Comparison of ENCODE assay signal across 8 mouse cellular contexts in genomic region chr2:167689501-167690218, GRCm38 (mm10). TPM values are rescaled to one million over a fixed set of nuclear protein-coding genes. Genes with fewer than 3 reads are reported as not detected.
A peak's percentile ranks its signal among the peaks of the same experiment; 100 is the strongest.
DNase-seq lines count a peak whose midpoint lies in the region; ATAC-seq and TF ChIP-seq lines count a peak whose summit lies in the region.

Gene Tmem189, minus strand, starts transcription at chr2:167689822.

- TF ChIP-seq CTCF in E14TG2a.4 (conservative IDR thresholded peaks at IDR 0.05; ENCODE audit: low read length), result no peak
- no peak for TF ChIP-seq CTCF in bone marrow macrophage, adult 2 months (IDR thresholded peaks at IDR 0.05; ENCODE audit: low read depth, low read length)
- no peak for TF ChIP-seq CTCF in liver, postnatal 0 days (IDR thresholded peaks at IDR 0.05; ENCODE audit: low read depth)

- H3K4me3 ChIP-seq in E14TG2a.4 (replicated peaks; ENCODE audit: low read length), result peak within 1 kb of the TSS; percentile 82
- H3K4me3 ChIP-seq in bone marrow macrophage, adult 2 months (ENCODE audit: insufficient read depth, low read length), result peak within 1 kb of the TSS; percentile 96
- H3K4me3 ChIP-seq in forebrain, embryonic 12.5 days (replicated peaks), result peak within 1 kb of the TSS; percentile 67
- peak within 1 kb of the TSS; percentile 69 for H3K4me3 ChIP-seq in heart, embryonic 16.5 days (ENCODE audit: low read length)
- H3K4me3 ChIP-seq in liver, postnatal 0 days (ENCODE audit: low read depth, low read length), result peak within 1 kb of the TSS; percentile 78
- peak within 1 kb of the TSS; percentile 58 for H3K4me3 ChIP-seq in neural tube, embryonic 12.5 days

- no peaks in the 10 kb centered on the region for H3K9me3 ChIP-seq in E14TG2a.4 (ENCODE audit: low read length)
- no peaks in the 10 kb centered on the region for H3K9me3 ChIP-seq in forebrain, embryonic 12.5 days
- H3K9me3 ChIP-seq in heart, embryonic 16.5 days (replicated peaks; ENCODE audit: control insufficient read depth, low read length), result no peaks in the 10 kb centered on the region
- no peaks in the 10 kb centered on the region for H3K9me3 ChIP-seq in liver, postnatal 0 days (ENCODE audit: low read length)
- no peaks in the 10 kb centered on the region for H3K9me3 ChIP-seq in neural tube, embryonic 12.5 days

- peaks cover 30% of the 10 kb centered on the region for H3K4me1 ChIP-seq in E14TG2a.4 (replicated peaks; ENCODE audit: low read depth, low read length)
- peaks cover 23% of the 10 kb centered on the region for H3K4me1 ChIP-seq in bone marrow macrophage, adult 2 months (ENCODE audit: control insufficient read depth, insufficient read depth, low read length)
- H3K4me1 ChIP-seq in forebrain, embryonic 12.5 days, result peaks cover 16% of the 10 kb centered on the region
- peaks cover 7% of the 10 kb centered on the region for H3K4me1 ChIP-seq in heart, embryonic 16.5 days (ENCODE audit: control insufficient read depth, insufficient read depth, low read length)
- H3K4me1 ChIP-seq in liver, postnatal 0 days (ENCODE audit: insufficient read depth), result peaks cover 22% of the 10 kb centered on the region
- peaks cover 11% of the 10 kb centered on the region; the same call in 1 of the 2 replicates for H3K4me1 ChIP-seq in neural tube, embryonic 12.5 days

- H3K4me2 ChIP-seq in forebrain, embryonic 12.5 days, result peak within 1 kb of the TSS; percentile 94
- H3K4me2 ChIP-seq in heart, embryonic 16.5 days (ENCODE audit: low read depth, low read length), result peak within 1 kb of the TSS; percentile 95
- peak within 1 kb of the TSS; percentile 76 for H3K4me2 ChIP-seq in liver, postnatal 0 days (ENCODE audit: low read depth, low read length)
- H3K4me2 ChIP-seq in neural tube, embryonic 12.5 days (replicated peaks), result peak within 1 kb of the TSS; percentile 93

- H3K36me3 ChIP-seq in E14TG2a.4 (ENCODE audit: insufficient read depth, low read length), result no peaks in the 10 kb centered on the region
- H3K36me3 ChIP-seq in forebrain, embryonic 12.5 days (replicated peaks), result no peaks in the 10 kb centered on the region
- H3K36me3 ChIP-seq in heart, embryonic 16.5 days (ENCODE audit: control insufficient read depth, insufficient read depth), result no peaks in the 10 kb centered on the region
- peaks cover 10% of the 10 kb centered on the region; the same call in 1 of the 2 replicates for H3K36me3 ChIP-seq in liver, postnatal 0 days (replicated peaks; ENCODE audit: insufficient read depth, low read length)
- no peaks in the 10 kb centered on the region for H3K36me3 ChIP-seq in neural tube, embryonic 12.5 days

- no peak for TF ChIP-seq POLR2A in bone marrow macrophage, adult 2 months (IDR thresholded peaks at IDR 0.05; ENCODE audit: borderline replicate concordance, low read depth, low read length)

- peak within 1 kb of the TSS; percentile 95 for H3K27ac ChIP-seq in bone marrow macrophage, adult 2 months (ENCODE audit: insufficient read depth, low read depth, low read length)
- H3K27ac ChIP-seq in forebrain, embryonic 12.5 days, result 0 out of 2 replicates have a peak within 1 kb of the TSS, but pooled peaks have one; percentile 25
- peak within 1 kb of the TSS; percentile 72 for H3K27ac ChIP-seq in heart, embryonic 16.5 days (ENCODE audit: low read length)
- peak within 1 kb of the TSS; percentile 99 for H3K27ac ChIP-seq in liver, postnatal 0 days (ENCODE audit: low read depth)
- H3K27ac ChIP-seq in neural tube, embryonic 12.5 days, result no peak within 1 kb of the TSS

- 0 out of 2 replicates have a peak, but pooled peaks have one; percentile 9 for ATAC-seq in forebrain, embryonic 12.5 days (ENCODE audit: low FRiP score)
- ATAC-seq in heart, embryonic 16.5 days (replicated peaks; ENCODE audit: extremely low read depth, insufficient read depth, low FRiP score), result peak; percentile 5; the same call in 1 of the 2 replicates
- ATAC-seq in liver, postnatal 0 days, result peak; percentile 22
- no peak for ATAC-seq in neural tube, embryonic 12.5 days (ENCODE audit: low FRiP score, low read depth)

- 1% methylated on average over 89 of the region's 99 CpGs for WGBS in forebrain, embryonic 12.5 days
- WGBS in heart, embryonic 16.5 days, result under 1% methylated on average over 99 of the region's 99 CpGs
- under 1% methylated on average over 96 of the region's 99 CpGs for WGBS in large intestine, adult 2 months
- under 1% methylated on average over 75 of the region's 99 CpGs for WGBS in liver, postnatal 0 days (ENCODE audit: insufficient replicate concordance)
- WGBS in neural tube, embryonic 12.5 days, result under 1% methylated on average over 97 of the region's 99 CpGs

- DNase-seq in large intestine, adult 2 months (ENCODE audit: low read depth, low spot score), result no peak
- peak; percentile 79 for DNase-seq in liver, postnatal 0 days
- peak; percentile 64 for DNase-seq in testis, postnatal 10 days (ENCODE audit: low spot score)

- peak within 1 kb of the TSS; percentile 59 for H3K9ac ChIP-seq in forebrain, embryonic 12.5 days
- H3K9ac ChIP-seq in heart, embryonic 16.5 days (ENCODE audit: low read length), result peak within 1 kb of the TSS; percentile 84
- H3K9ac ChIP-seq in liver, postnatal 0 days (replicated peaks), result peak within 1 kb of the TSS; percentile 95
- H3K9ac ChIP-seq in neural tube, embryonic 12.5 days, result peak within 1 kb of the TSS; percentile 57

- H3K27me3 ChIP-seq in E14TG2a.4 (ENCODE audit: insufficient read depth, low read length), result peaks cover 52% of the 10 kb centered on the region
- peaks cover 71% of the 10 kb centered on the region for H3K27me3 ChIP-seq in forebrain, embryonic 12.5 days
- no peaks in the 10 kb centered on the region for H3K27me3 ChIP-seq in heart, embryonic 16.5 days (ENCODE audit: control insufficient read depth, insufficient read depth, low read length)
- H3K27me3 ChIP-seq in liver, postnatal 0 days (ENCODE audit: insufficient read depth, low read length), result peaks cover 3% of the 10 kb centered on the region; the same call in 1 of the 2 replicates
- H3K27me3 ChIP-seq in neural tube, embryonic 12.5 days (replicated peaks), result peaks cover 65% of the 10 kb centered on the region

- TF ChIP-seq EP300 in liver, postnatal 0 days (IDR thresholded peaks at IDR 0.05; ENCODE audit: low read depth), result no peak

RNA-seq across cellular contexts. Expression of gene Tmem189, which starts in this region (rescaled TPM):
- 129 and 138 TPM in 2 replicates for polyA plus RNA-seq in bone marrow macrophage, adult 2 months (2012; ENCODE audit: insufficient read depth, insufficient read length, missing spikeins)
- polyA plus RNA-seq in forebrain, embryonic 12.5 days (2016; fragmentation: Nextera tagmentation; extraction: Ambion mirVana), result 31.2 and 34.5 TPM in 2 replicates
- polyA plus RNA-seq in heart, embryonic 16.5 days (2015; fragmentation: Nextera tagmentation; extraction: Ambion mirVana), result 44.5 and 44.9 TPM in 2 replicates
- polyA plus RNA-seq in large intestine, adult 2 months (2012; rRNA removed), result 19.3 and 20.2 TPM in 2 replicates
- 9.8 and 10.1 TPM in 2 replicates for polyA plus RNA-seq in liver, postnatal 0 days (2015; fragmentation: Nextera tagmentation; extraction: Ambion mirVana)
- 42.0 and 45.2 TPM in 2 replicates for polyA plus RNA-seq in neural tube, embryonic 12.5 days (2016; fragmentation: Nextera tagmentation; extraction: Ambion mirVana)
